Mouse (Mus musculus): ENCODE measurements around the gene Cldn6. TPM values are rescaled to one million over a fixed set of nuclear protein-coding genes. Genes with fewer than 3 reads are reported as not detected.

The Cldn6 gene
- 8.7 and 9.7 TPM in 2 replicates for polyA plus RNA-seq (2014; fragmentation: Nextera tagmentation; extraction: Ambion mirVana)

GRCm38 (mm10) chr17:23679127-23679835 is at the start of gene Cldn6:
Gene Cldn6 (plus strand): TSS chr17:23679249.
- Histone ChIP-seq H3K27ac (ENCODE audit: low read depth, low read length) (no peak within 1 kb of the TSS), H3K4me2 (ENCODE audit: low read depth, low read length, severe bottlenecking) (peak within 1 kb of the TSS; percentile 36), H3K9ac (ENCODE audit: low read length) (no peak within 1 kb of the TSS), H3K27me3 (ENCODE audit: control insufficient read depth, insufficient read depth, low read length) (peaks cover 51% of the 10 kb centered on the region), H3K9me3 (ENCODE audit: control insufficient read depth, low read length) (no peaks in the 10 kb centered on the region), H3K36me3 (ENCODE audit: control insufficient read depth, insufficient read depth, low read length) (no peaks in the 10 kb centered on the region), H3K4me1 (replicated peaks; ENCODE audit: control insufficient read depth, insufficient read depth, low read length) (peaks cover 8% of the 10 kb centered on the region; the same call in 1 of the 2 replicates), H3K4me3 (ENCODE audit: low read depth, low read length) (peak within 1 kb of the TSS; percentile 14; the same call in 1 of the 2 replicates)
- ATAC-seq (replicated peaks; ENCODE audit: low FRiP score) (no peak), DNase-seq (ENCODE audit: low spot score) (no peak)
- 1% methylated on average over 38 of the region's 38 CpGs for WGBS

DNA sequence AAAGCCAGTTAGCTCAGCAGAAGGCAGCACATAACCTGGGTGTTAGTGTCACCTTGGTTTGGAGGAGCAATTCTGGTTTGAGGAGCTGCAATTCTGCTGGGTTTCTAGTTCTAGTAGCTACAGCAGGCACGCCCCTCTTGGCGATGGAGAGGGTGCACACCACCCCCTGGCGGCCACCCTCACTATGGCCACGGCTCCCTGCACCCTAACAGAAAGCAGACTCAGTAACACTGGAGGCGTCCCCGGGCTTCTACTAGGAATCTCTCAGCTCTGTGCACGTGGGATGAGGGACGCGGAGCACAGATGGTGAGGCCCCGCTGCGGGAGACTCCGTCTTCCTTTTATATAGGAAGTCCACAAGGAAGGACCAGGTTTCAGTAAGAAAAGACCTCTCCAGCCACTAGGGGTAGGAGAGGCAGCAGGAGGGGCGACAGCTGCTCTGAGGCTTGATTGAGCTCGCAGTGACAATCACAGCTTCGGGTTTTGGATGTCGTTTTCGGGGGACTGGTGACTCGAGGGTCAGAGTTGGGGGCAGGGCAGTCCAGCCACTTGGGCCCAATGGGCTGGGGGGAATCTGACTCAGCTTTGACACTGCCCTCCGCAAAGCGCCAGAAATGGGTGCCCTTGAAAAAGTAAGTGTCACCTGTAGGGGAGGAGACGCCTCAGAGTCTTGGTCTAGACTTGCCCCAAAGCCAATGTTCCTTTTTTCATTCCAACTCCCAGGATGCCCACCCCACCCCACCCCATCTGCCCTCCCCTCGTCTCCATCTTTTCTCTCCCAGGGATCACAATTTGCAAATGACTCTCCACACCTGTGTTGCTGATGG is 48.6 kb upstream of the Cldn6 start:
- peak overlapping the region; percentile 39; the same call in 1 of the 2 replicates for H3K9ac ChIP-seq (ENCODE audit: low read length)
- H3K27me3 ChIP-seq (ENCODE audit: control insufficient read depth, insufficient read depth, low read length), result no peaks in the 10 kb centered on the region
- H3K4me1 ChIP-seq (replicated peaks; ENCODE audit: control insufficient read depth, insufficient read depth, low read length), result no peaks in the 10 kb centered on the region
- H3K9me3 ChIP-seq (ENCODE audit: control insufficient read depth, low read length), result no peaks in the 10 kb centered on the region
- WGBS, result 15% methylated on average over 22 of the region's 22 CpGs
- no peaks in the 10 kb centered on the region for H3K36me3 ChIP-seq (ENCODE audit: control insufficient read depth, insufficient read depth, low read length)
- H3K27ac ChIP-seq (ENCODE audit: low read depth, low read length), result no peak overlapping the region
- DNase-seq (ENCODE audit: low spot score) (peak; percentile 86), ATAC-seq (replicated peaks; ENCODE audit: low FRiP score) (peak; percentile 85)
- peak overlapping the region; percentile 36; the same call in 1 of the 2 replicates for H3K4me2 ChIP-seq (ENCODE audit: low read depth, low read length, severe bottlenecking)
- H3K4me3 ChIP-seq (ENCODE audit: low read depth, low read length), result no peak overlapping the region

GRCm38 (mm10) chr17:23631241-23631640 is 47.8 kb upstream of the Cldn6 start:
- H3K4me3 ChIP-seq (ENCODE audit: low read depth, low read length), result no peak overlapping the region
- DNase-seq (ENCODE audit: low spot score) (no peak), ATAC-seq (replicated peaks; ENCODE audit: low FRiP score) (0 out of 2 replicates have a peak, but pooled peaks have one; percentile 42)
- no peak overlapping the region for H3K9ac ChIP-seq (ENCODE audit: low read length)
- H3K4me1 ChIP-seq (replicated peaks; ENCODE audit: control insufficient read depth, insufficient read depth, low read length), result no peaks in the 10 kb centered on the region
- H3K36me3 ChIP-seq (ENCODE audit: control insufficient read depth, insufficient read depth, low read length), result no peaks in the 10 kb centered on the region
- H3K27me3 ChIP-seq (ENCODE audit: control insufficient read depth, insufficient read depth, low read length), result no peaks in the 10 kb centered on the region
- 89% methylated on average over 8 of the region's 8 CpGs for WGBS
- H3K27ac ChIP-seq (ENCODE audit: low read depth, low read length), result no peak overlapping the region
- no peak overlapping the region for H3K4me2 ChIP-seq (ENCODE audit: low read depth, low read length, severe bottlenecking)
- H3K9me3 ChIP-seq (ENCODE audit: control insufficient read depth, low read length), result no peaks in the 10 kb centered on the region

- Histone ChIP-seq H3K4me1 (replicated peaks; ENCODE audit: control insufficient read depth, insufficient read depth, low read length) (peaks cover 2% of the 10 kb centered on the region; the same call in 1 of the 2 replicates), H3K9ac (ENCODE audit: low read length) (peak within 1 kb of the TSS; percentile 48), H3K4me3 (ENCODE audit: low read depth, low read length) (peak within 1 kb of the TSS; percentile 37), H3K27me3 (ENCODE audit: control insufficient read depth, insufficient read depth, low read length) (peaks cover 8% of the 10 kb centered on the region; the same call in 1 of the 2 replicates), H3K4me2 (ENCODE audit: low read depth, low read length, severe bottlenecking) (peak within 1 kb of the TSS; percentile 51), H3K36me3 (ENCODE audit: control insufficient read depth, insufficient read depth, low read length) (no peaks in the 10 kb centered on the region), H3K27ac (ENCODE audit: low read depth, low read length) (no peak within 1 kb of the TSS), H3K9me3 (ENCODE audit: control insufficient read depth, low read length) (no peaks in the 10 kb centered on the region)
- peak; percentile 61 for DNase-seq (ENCODE audit: low spot score)
- under 1% methylated on average over 58 of the region's 58 CpGs for WGBS
- peak; percentile 53 for ATAC-seq (replicated peaks; ENCODE audit: low FRiP score)
Observed at GRCm38 (mm10) chr17:23644613-23645495, 34.2 kb upstream of the Cldn6 start, which contains the start of gene Mmp25. Gene Mmp25 (minus strand): TSS chr17:23645277.

GRCm38 (mm10) chr17:23645894-23646293 is 33.2 kb upstream of the Cldn6 start:
- 27% methylated on average over 10 of the region's 10 CpGs for WGBS
- no peaks in the 10 kb centered on the region for H3K36me3 ChIP-seq (ENCODE audit: control insufficient read depth, insufficient read depth, low read length)

DNA sequence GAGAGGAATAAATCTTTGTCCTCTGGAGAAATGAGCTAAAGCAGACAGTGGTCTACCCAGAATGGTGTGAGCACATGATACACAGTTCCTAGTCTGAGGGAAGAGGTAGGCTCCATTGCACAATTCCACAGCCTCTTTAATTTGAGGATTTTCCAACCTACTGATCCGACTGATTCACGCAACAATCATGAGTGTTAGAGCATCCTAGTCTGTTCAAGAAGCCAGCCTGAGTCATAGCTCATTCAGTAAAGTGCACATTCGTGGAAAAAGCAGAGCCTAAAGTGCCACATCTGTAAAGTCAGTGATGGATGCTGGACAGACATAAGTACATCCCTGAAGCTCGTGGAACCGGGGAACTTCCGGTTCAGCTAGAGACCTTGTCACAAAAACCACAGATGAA is 27.7 kb upstream of the Cldn6 start:
- H3K27ac ChIP-seq (ENCODE audit: low read depth, low read length), result no peak overlapping the region
- no peaks in the 10 kb centered on the region for H3K9me3 ChIP-seq (ENCODE audit: control insufficient read depth, low read length)
- ATAC-seq (replicated peaks; ENCODE audit: low FRiP score), result no peak
- no peaks in the 10 kb centered on the region for H3K27me3 ChIP-seq (ENCODE audit: control insufficient read depth, insufficient read depth, low read length)
- H3K9ac ChIP-seq (ENCODE audit: low read length), result no peak overlapping the region
- H3K4me2 ChIP-seq (ENCODE audit: low read depth, low read length, severe bottlenecking), result no peak overlapping the region
- WGBS, result 84% methylated on average over 6 of the region's 6 CpGs
- no peak overlapping the region for H3K4me3 ChIP-seq (ENCODE audit: low read depth, low read length)
- no peak for DNase-seq (ENCODE audit: low spot score)
- no peaks in the 10 kb centered on the region for H3K4me1 ChIP-seq (replicated peaks; ENCODE audit: control insufficient read depth, insufficient read depth, low read length)
- no peaks in the 10 kb centered on the region for H3K36me3 ChIP-seq (ENCODE audit: control insufficient read depth, insufficient read depth, low read length)

More at GRCm38 (mm10) chr17:23645894-23646293, 33.2 kb upstream of the Cldn6 start:
- Histone ChIP-seq H3K4me1 (replicated peaks; ENCODE audit: control insufficient read depth, insufficient read depth, low read length) (peaks cover 2% of the 10 kb centered on the region; the same call in 1 of the 2 replicates), H3K4me3 (ENCODE audit: low read depth, low read length) (no peak overlapping the region), H3K9me3 (ENCODE audit: control insufficient read depth, low read length) (no peaks in the 10 kb centered on the region), H3K4me2 (ENCODE audit: low read depth, low read length, severe bottlenecking) (no peak overlapping the region), H3K9ac (ENCODE audit: low read length) (no peak overlapping the region), H3K27ac (ENCODE audit: low read depth, low read length) (no peak overlapping the region), H3K27me3 (ENCODE audit: control insufficient read depth, insufficient read depth, low read length) (peaks cover 8% of the 10 kb centered on the region; the same call in 1 of the 2 replicates)
- DNase-seq (ENCODE audit: low spot score) (no peak), ATAC-seq (replicated peaks; ENCODE audit: low FRiP score) (no peak)

- Histone ChIP-seq H3K4me2 (ENCODE audit: low read depth, low read length, severe bottlenecking) (no peak overlapping the region), H3K27ac (ENCODE audit: low read depth, low read length) (no peak overlapping the region), H3K9me3 (ENCODE audit: control insufficient read depth, low read length) (no peaks in the 10 kb centered on the region; the same call in 1 of the 2 replicates), H3K27me3 (ENCODE audit: control insufficient read depth, insufficient read depth, low read length) (no peaks in the 10 kb centered on the region), H3K4me3 (ENCODE audit: low read depth, low read length) (no peak overlapping the region), H3K9ac (ENCODE audit: low read length) (no peak overlapping the region), H3K36me3 (ENCODE audit: control insufficient read depth, insufficient read depth, low read length) (no peaks in the 10 kb centered on the region), H3K4me1 (replicated peaks; ENCODE audit: control insufficient read depth, insufficient read depth, low read length) (no peaks in the 10 kb centered on the region)
- WGBS, result 79% methylated on average over 2 of the region's 2 CpGs
- DNase-seq (ENCODE audit: low spot score) (no peak), ATAC-seq (replicated peaks; ENCODE audit: low FRiP score) (no peak)
Observed at GRCm38 (mm10) chr17:23653324-23653723, 25.7 kb upstream of the Cldn6 start.

DNA sequence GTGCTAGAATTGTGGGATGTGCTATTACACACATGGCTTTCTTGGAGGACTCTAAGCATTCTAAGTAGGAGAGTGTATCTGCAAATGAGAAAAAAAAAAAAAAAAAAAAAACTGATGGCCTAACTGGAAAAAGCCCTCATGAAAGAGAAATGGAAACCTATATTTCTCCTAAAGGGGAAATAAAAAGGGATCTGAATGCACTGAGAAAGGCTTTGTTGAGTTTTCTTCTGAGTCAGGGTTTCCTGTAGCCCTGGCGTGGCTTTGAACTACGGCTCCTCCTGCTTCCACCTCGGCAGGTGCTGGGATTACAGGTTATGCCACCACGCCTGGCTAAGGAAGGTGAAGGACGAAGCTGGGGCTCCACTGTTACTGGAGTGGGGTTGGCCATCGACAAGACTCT is 25.0 kb upstream of the Cldn6 start:
- no peak for DNase-seq (ENCODE audit: low spot score)
- H3K36me3 ChIP-seq (ENCODE audit: control insufficient read depth, insufficient read depth, low read length), result no peaks in the 10 kb centered on the region
- no peaks in the 10 kb centered on the region for H3K4me1 ChIP-seq (replicated peaks; ENCODE audit: control insufficient read depth, insufficient read depth, low read length)
- H3K4me2 ChIP-seq (ENCODE audit: low read depth, low read length, severe bottlenecking), result no peak overlapping the region
- H3K27ac ChIP-seq (ENCODE audit: low read depth, low read length), result no peak overlapping the region
- H3K9me3 ChIP-seq (ENCODE audit: control insufficient read depth, low read length), result no peaks in the 10 kb centered on the region; the same call in 1 of the 2 replicates
- no peak overlapping the region for H3K9ac ChIP-seq (ENCODE audit: low read length)
- 61% methylated on average over 6 of the region's 6 CpGs for WGBS
- no peak for ATAC-seq (replicated peaks; ENCODE audit: low FRiP score)
- no peaks in the 10 kb centered on the region for H3K27me3 ChIP-seq (ENCODE audit: control insufficient read depth, insufficient read depth, low read length)
- H3K4me3 ChIP-seq (ENCODE audit: low read depth, low read length), result no peak overlapping the region

Measured in forebrain, embryonic 11.5 days (tissue).